Mouse (Mus musculus): ENCODE measurements at regions not wholly inside any gene's neighbourhood (a gene's known extent, or its start where the extent isn't known, plus 50 kb on each side); places are given as distances from the start of the nearest gene placed in this dataset.

GRCm38 (mm10) chr16:9121581-9121980 lies 291.7 kb downstream of the 1810013L24Rik start:
- no peak for TF ChIP-seq TAL1 (conservative IDR thresholded peaks at IDR 0.05; ENCODE audit: low read depth, low read length)
- TF ChIP-seq POLR2AphosphoS5 (IDR thresholded peaks at IDR 0.05; ENCODE audit: insufficient replicate concordance, low read depth, low read length), result no peak
- TF ChIP-seq CTCF (IDR thresholded peaks at IDR 0.05; ENCODE audit: low read depth, low read length), result no peak
- no peak for TF ChIP-seq GATA1 (IDR thresholded peaks at IDR 0.05; ENCODE audit: borderline replicate concordance, low read length)
